Mouse (Mus musculus) CH12.LX (cell line): ENCODE measurements around the gene Rps21. TPM values are rescaled to one million over a fixed set of nuclear protein-coding genes. Genes with fewer than 3 reads are reported as not detected.

Experiments used
- DNase-seq: peaks from one replicate; pipeline ENCODE4 v3.0.0-alpha.2; 2013; ENCODE audit errors: extremely low read depth
- H3K27ac ChIP-seq: 2 replicates; pipeline ENCODE4 v1.5.1; 2012; ENCODE audit warnings: low read depth, mild to moderate bottlenecking, control low read depth, moderate library complexity; ENCODE audit not compliant: insufficient read depth
- H3K27me3 ChIP-seq: replicated peaks from 2 replicates; pipeline ENCODE3; 2012; ENCODE audit warnings: inconsistent platforms
- H3K36me3 ChIP-seq, 2 experiments: replicated peaks in 1 of 2; 2 replicates each; pipeline versions ENCODE3 to v1.6.1; 2012; ENCODE audit warnings: inconsistent platforms in 1 of 2, low read length in 1 of 2, mild to moderate bottlenecking in 1 of 2, mixed read lengths in 1 of 2, moderate library complexity in 1 of 2; ENCODE audit not compliant: control insufficient read depth in 1 of 2, insufficient read depth in 1 of 2
- H3K4me1 ChIP-seq, 2 experiments: 2 replicates each; pipeline ENCODE4 v1.6.1; 2012; ENCODE audit warnings: inconsistent platforms in 1 of 2, moderate library complexity in 1 of 2; ENCODE audit not compliant: insufficient read depth in 2 of 2, control insufficient read depth in 1 of 2
- H3K4me2 ChIP-seq: 2 replicates; pipeline ENCODE4 v1.6.1; 2012; ENCODE audit warnings: low read depth, mild to moderate bottlenecking, control low read depth; ENCODE audit not compliant: poor library complexity, insufficient read depth, severe bottlenecking
- H3K4me3 ChIP-seq, 3 experiments: fragments of 150-350 bp in 1 of 3; sonication (generic) in 1 of 3; replicated peaks in 1 of 3; 2 replicates each; pipeline versions ENCODE3 to v1.5.1; 2011 to 2012; ENCODE audit warnings: low read depth in 2 of 3, low read length in 2 of 3, mild to moderate bottlenecking in 2 of 3, moderate library complexity in 2 of 3, control low read depth in 1 of 3, improper control_type of control experiment in 1 of 3, inconsistent platforms in 1 of 3, mixed read lengths in 1 of 3; ENCODE audit not compliant: poor library complexity in 1 of 3
- H3K79me2 ChIP-seq: replicated peaks from 2 replicates; pipeline ENCODE4 v1.6.1; 2012; ENCODE audit warnings: mild to moderate bottlenecking, moderate library complexity; ENCODE audit not compliant: control insufficient read depth, poor library complexity, insufficient read depth, severe bottlenecking; ENCODE audit errors: extremely low read depth
- H3K9ac ChIP-seq: 2 replicates; pipeline ENCODE4 v1.6.1; 2012; ENCODE audit warnings: low read depth, mild to moderate bottlenecking, control low read depth, moderate library complexity; ENCODE audit not compliant: insufficient read depth
- H3K9me3 ChIP-seq: replicated peaks from 2 replicates; pipeline ENCODE3; 2012; ENCODE audit warnings: low read length, inconsistent platforms, mixed read lengths
- BHLHE40 ChIP-seq: IDR thresholded peaks from 2 replicates; pipeline ENCODE4 v1.6.1; 2011; ENCODE audit warnings: mild to moderate bottlenecking, low read depth, low read length, improper control_type of control experiment
- CHD1 ChIP-seq: IDR thresholded peaks from 2 replicates; pipeline ENCODE4 v1.6.1; 2012; ENCODE audit warnings: low read depth, low read length, improper control_type of control experiment, inconsistent platforms
- CHD2 ChIP-seq: IDR thresholded peaks from 2 replicates; pipeline ENCODE4 v1.6.1; 2011; ENCODE audit warnings: low read length, improper control_type of control experiment
- CTCF ChIP-seq, 2 experiments: IDR thresholded peaks in 1 of 2; conservative IDR thresholded peaks in 1 of 2; 2 replicates each; pipeline ENCODE4 v1.5.1; 2011 to 2012; ENCODE audit warnings: low read depth in 2 of 2, low read length in 2 of 2, improper control_type of control experiment in 1 of 2, inconsistent platforms in 1 of 2, mild to moderate bottlenecking in 1 of 2, moderate library complexity in 1 of 2
- E2F4 ChIP-seq: IDR thresholded peaks from 2 replicates; pipeline ENCODE4 v1.6.1; 2011; ENCODE audit warnings: low read depth, low read length, improper control_type of control experiment; ENCODE audit not compliant: insufficient replicate concordance
- ELF1 ChIP-seq: IDR thresholded peaks from 2 replicates; pipeline ENCODE4 v1.6.1; 2014; ENCODE audit warnings: low read depth, mild to moderate bottlenecking, inconsistent platforms, low read length, improper control_type of control experiment
- EP300 ChIP-seq: IDR thresholded peaks from 2 replicates; pipeline ENCODE4 v1.6.1; 2011; ENCODE audit warnings: low read length, improper control_type of control experiment
- ETS1 ChIP-seq: conservative IDR thresholded peaks from 2 replicates; pipeline ENCODE4 v1.6.1; 2012; ENCODE audit warnings: low read depth, mild to moderate bottlenecking, inconsistent platforms, low read length, improper control_type of control experiment, moderate library complexity
- GABPA ChIP-seq: IDR thresholded peaks from 2 replicates; pipeline ENCODE4 v1.6.1; 2012; ENCODE audit warnings: low read depth, low read length, improper control_type of control experiment, inconsistent platforms; ENCODE audit not compliant: insufficient replicate concordance
- HCFC1 ChIP-seq: IDR thresholded peaks from 2 replicates; pipeline ENCODE4 v1.6.1; 2012; ENCODE audit warnings: low read depth, mild to moderate bottlenecking, inconsistent platforms, low read length, improper control_type of control experiment
- IRF4 ChIP-seq: IDR thresholded peaks from 2 replicates; pipeline ENCODE4 v1.6.1; 2014; ENCODE audit warnings: low read depth, mild to moderate bottlenecking, inconsistent platforms, low read length, improper control_type of control experiment
- JUN ChIP-seq: IDR thresholded peaks from 2 replicates; pipeline ENCODE4 v1.6.1; 2011; ENCODE audit warnings: low read depth, mild to moderate bottlenecking, low read length, improper control_type of control experiment, moderate library complexity; ENCODE audit not compliant: insufficient read depth
- JUND ChIP-seq: conservative IDR thresholded peaks from 2 replicates; pipeline ENCODE4 v1.6.1; 2011; ENCODE audit warnings: low read depth, low read length, improper control_type of control experiment
- KAT2A ChIP-seq: IDR thresholded peaks from 2 replicates; pipeline ENCODE4 v1.6.1; 2012; ENCODE audit warnings: low read length, improper control_type of control experiment, inconsistent platforms; ENCODE audit not compliant: insufficient replicate concordance
- MAFK ChIP-seq: IDR thresholded peaks from 2 replicates; pipeline ENCODE4 v1.6.1; 2011; ENCODE audit warnings: low read length, improper control_type of control experiment; ENCODE audit not compliant: insufficient replicate concordance
- MAX ChIP-seq: IDR thresholded peaks from 2 replicates; pipeline ENCODE4 v1.6.1; 2011; ENCODE audit warnings: low read length, improper control_type of control experiment
- MAZ ChIP-seq: IDR thresholded peaks from 2 replicates; pipeline ENCODE4 v1.6.1; 2012; ENCODE audit warnings: low read depth, mild to moderate bottlenecking, inconsistent platforms, low read length, improper control_type of control experiment, moderate library complexity
- MEF2A ChIP-seq: IDR thresholded peaks from 2 replicates; pipeline ENCODE4 v1.6.1; 2014; ENCODE audit warnings: low read depth, mild to moderate bottlenecking, inconsistent platforms, low read length, improper control_type of control experiment, borderline replicate concordance
- MXI1 ChIP-seq: IDR thresholded peaks from 2 replicates; pipeline ENCODE4 v1.6.1; 2011; ENCODE audit warnings: mild to moderate bottlenecking, low read depth, low read length, improper control_type of control experiment
- MYC ChIP-seq: IDR thresholded peaks from 2 replicates; pipeline ENCODE4 v1.6.1; 2011; ENCODE audit warnings: low read depth, mild to moderate bottlenecking, improper control_type of control experiment, low read length
- NELFE ChIP-seq: IDR thresholded peaks from 2 replicates; pipeline ENCODE4 v1.6.1; 2011; ENCODE audit warnings: low read depth, low read length, improper control_type of control experiment
- NRF1 ChIP-seq: IDR thresholded peaks from 2 replicates; pipeline ENCODE4 v1.6.1; 2014; ENCODE audit warnings: low read depth, mild to moderate bottlenecking, inconsistent platforms, low read length, improper control_type of control experiment, moderate library complexity
- PAX5 ChIP-seq: IDR thresholded peaks from 2 replicates; pipeline ENCODE4 v1.6.1; 2012; ENCODE audit warnings: low read length, inconsistent platforms, mixed read lengths
- POLR2A ChIP-seq: IDR thresholded peaks from 2 replicates; pipeline ENCODE4 v1.6.1; 2011; ENCODE audit warnings: low read depth, mild to moderate bottlenecking, improper control_type of control experiment, low read length
- POLR2AphosphoS2 ChIP-seq: IDR thresholded peaks from 2 replicates; pipeline ENCODE4 v1.6.1; 2011; ENCODE audit warnings: low read depth, low read length, improper control_type of control experiment
- RAD21 ChIP-seq: IDR thresholded peaks from 2 replicates; pipeline ENCODE4 v1.6.1; 2011; ENCODE audit warnings: low read depth, mild to moderate bottlenecking, low read length, improper control_type of control experiment, moderate library complexity
- RCOR1 ChIP-seq: conservative IDR thresholded peaks from 2 replicates; pipeline ENCODE4 v1.6.1; 2012; ENCODE audit warnings: low read depth, mild to moderate bottlenecking, inconsistent platforms, low read length, improper control_type of control experiment
- SIN3A ChIP-seq: IDR thresholded peaks from 2 replicates; pipeline ENCODE4 v1.6.1; 2012; ENCODE audit warnings: low read length, improper control_type of control experiment, inconsistent platforms
- SMC3 ChIP-seq: IDR thresholded peaks from 2 replicates; pipeline ENCODE4 v1.6.1; 2011; ENCODE audit warnings: low read depth, low read length, improper control_type of control experiment
- TBP ChIP-seq: conservative IDR thresholded peaks from 2 replicates; pipeline ENCODE4 v1.6.1; 2011; ENCODE audit warnings: low read depth, low read length, improper control_type of control experiment
- TCF12 ChIP-seq: IDR thresholded peaks from 2 replicates; pipeline ENCODE4 v1.6.1; 2014; ENCODE audit warnings: low read depth, mild to moderate bottlenecking, inconsistent platforms, low read length, improper control_type of control experiment
- UBTF ChIP-seq: IDR thresholded peaks from 2 replicates; pipeline ENCODE4 v1.6.1; 2012; ENCODE audit warnings: low read depth, mild to moderate bottlenecking, inconsistent platforms, low read length, improper control_type of control experiment, moderate library complexity
- USF1 ChIP-seq: IDR thresholded peaks from 2 replicates; pipeline ENCODE4 v1.6.1; 2014; ENCODE audit warnings: low read depth, mild to moderate bottlenecking, inconsistent platforms, low read length, improper control_type of control experiment
- USF2 ChIP-seq: conservative IDR thresholded peaks from 2 replicates; pipeline ENCODE4 v1.6.1; 2011; ENCODE audit warnings: low read depth, low read length, improper control_type of control experiment
- ZC3H11A ChIP-seq: IDR thresholded peaks from 2 replicates; pipeline ENCODE4 v1.6.1; 2012; ENCODE audit warnings: low read depth, mild to moderate bottlenecking, inconsistent platforms, low read length, improper control_type of control experiment
- ZKSCAN1 ChIP-seq: IDR thresholded peaks from 2 replicates; pipeline ENCODE4 v1.6.1; 2012; ENCODE audit warnings: low read depth, inconsistent platforms, low read length, improper control_type of control experiment, borderline replicate concordance
- ZMIZ1 ChIP-seq: IDR thresholded peaks from 2 replicates; pipeline ENCODE4 v1.6.1; 2012; ENCODE audit warnings: low read depth, mild to moderate bottlenecking, inconsistent platforms, low read length, improper control_type of control experiment
- ZNF384 ChIP-seq: IDR thresholded peaks from 2 replicates; pipeline ENCODE4 v1.6.1; 2012; ENCODE audit warnings: low read depth, low read length, improper control_type of control experiment, inconsistent platforms
- dilution Hi-C: fragments of 300-500 bp; cut with MboI; formaldehyde crosslinking; loops from 2 replicates; pipeline ENCODE4 v1.14.3; 2020; ENCODE audit warnings: low sequenced_read_pairs; ENCODE audit not compliant: extremely low pct_unique_long_range_greater_than_20kb, extremely low pct_ligation_motif_present
- in situ Hi-C: fragments of 300-500 bp; cut with MboI; formaldehyde crosslinking; loops from 3 replicates; pipeline ENCODE4 v1.14.3; 2019; ENCODE audit warnings: low sequenced_read_pairs, low pct_ligation_motif_present, low pct_unique_long_range_greater_than_20kb, mixed read lengths
- polyA plus RNA-seq: library from polyadenylated mRNA; unstranded; fragments of >175 nt; gene quantifications from 2 replicates; pipeline ENCODE4 v1.2.1, GENCODE M21; 2012; ENCODE audit warnings: low read depth; ENCODE audit not compliant: insufficient read length
- total RNA-seq, 2 experiments: library from RNA; depleted of rRNA; stranded (reverse); fragments of 300-350 nt in 1 of 2; fragments of >200 nt in 1 of 2; gene quantifications; 2 replicates each; pipeline ENCODE4 v1.2.3; 2012 to 2014

Rps21 gene
- total RNA-seq (2012; rRNA removed), result 3,654 and 3,770 TPM in 2 replicates
- total RNA-seq (2014; rRNA removed), result 1,686 and 1,748 TPM in 2 replicates
- polyA plus RNA-seq, result 705 and 1,020 TPM in 2 replicates

DNA sequence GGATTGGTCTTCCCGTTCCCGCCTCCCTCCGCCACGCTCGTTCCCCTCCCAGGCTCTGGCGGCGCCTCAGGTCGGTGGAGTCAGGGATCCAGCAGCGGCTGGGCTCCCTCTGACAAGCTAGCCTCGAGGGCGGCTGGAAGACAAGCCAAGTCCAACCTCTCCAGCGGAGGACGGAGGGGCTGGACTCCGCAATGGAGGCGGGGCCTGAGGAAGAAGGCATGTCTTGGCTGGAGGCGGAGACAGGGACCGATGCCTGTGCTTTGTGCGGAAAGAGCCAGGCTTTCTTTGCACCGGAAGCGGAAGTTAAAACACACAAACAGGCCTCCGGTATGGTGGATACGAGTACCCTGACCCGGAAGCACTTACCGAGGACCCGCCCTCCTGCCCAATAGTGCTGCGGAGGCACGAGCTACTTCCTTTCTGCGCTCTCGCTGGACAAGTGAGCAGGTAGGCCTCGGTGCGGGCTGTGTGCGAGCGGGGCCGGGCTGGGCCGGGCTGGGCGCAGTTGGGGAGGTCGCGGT is at the start of gene Rps21:
Gene Rps21 (plus strand): TSS at position 377 of the 521 bp plus-strand sequence.
- peak; percentile 51; the same call in 1 of the 2 replicates for TF ChIP-seq MEF2A
- TF ChIP-seq MAX, result peak; percentile 82
- TF ChIP-seq NELFE, result peak; percentile 96
- TF ChIP-seq HCFC1, result peak; percentile 96
- peak; percentile 76 for TF ChIP-seq RCOR1
- peak; percentile 82; the same call in 1 of the 2 replicates for TF ChIP-seq SIN3A
- peak; percentile 95 for TF ChIP-seq POLR2A
- TF ChIP-seq MAFK, result no peak
- TF ChIP-seq USF2, result no peak
- 0 out of 2 replicates have a peak, but pooled peaks have one; percentile 14 for TF ChIP-seq MAZ
- TF ChIP-seq ZKSCAN1, result no peak
- no peak for TF ChIP-seq USF1
- TF ChIP-seq IRF4, result peak; percentile 60; the same call in 1 of the 2 replicates
- peak; percentile 78; the same call in 1 of the 2 replicates for TF ChIP-seq MXI1
- TF ChIP-seq CTCF (conservative IDR thresholded peaks at IDR 0.05 in 1 of 2, IDR thresholded peaks at IDR 0.05 in 1 of 2; ENCODE audit: low read depth in 2 of 2, low read length in 2 of 2), result no peak
- peak; percentile 96 for TF ChIP-seq ELF1
- TF ChIP-seq RAD21, result no peak
- TF ChIP-seq CHD1, result no peak
- TF ChIP-seq ZMIZ1, result peak; percentile 96
- TF ChIP-seq TCF12, result peak; percentile 99
- peak; percentile 98 for TF ChIP-seq BHLHE40
- TF ChIP-seq CHD2, result peak; percentile 99
- peak; percentile 88 for TF ChIP-seq POLR2AphosphoS2
- peak; percentile 50; the same call in 1 of the 2 replicates for TF ChIP-seq GABPA
- TF ChIP-seq TBP, result peak; percentile 98
- TF ChIP-seq KAT2A, result peak; percentile 99
- no peak for TF ChIP-seq ZNF384
- no peak for TF ChIP-seq ZC3H11A
- TF ChIP-seq PAX5, result no peak
- peak; percentile 59 for TF ChIP-seq NRF1
- no peak; the same call in 1 of the 2 replicates for TF ChIP-seq UBTF
- no peak for TF ChIP-seq ETS1
- peak; percentile 84; the same call in 1 of the 2 replicates for TF ChIP-seq MYC
- TF ChIP-seq SMC3, result no peak
- no peak for TF ChIP-seq E2F4
- TF ChIP-seq EP300, result no peak
- TF ChIP-seq JUND, result no peak
- TF ChIP-seq JUN, result no peak
- H3K4me1 ChIP-seq, result peaks cover 0 to 24% of the 10 kb centered on the region in 2 experiments; a peak in 3 of 4 replicates
- in situ Hi-C loops, result loop anchor here (10.0 kb wide), 1 partner anchor 342 kb away; no protein-coding TSS in a partner anchor

More for the DNA sequence above, at the start of gene Rps21:
- Histone ChIP-seq H3K79me2 (peaks cover 14% of the 10 kb centered on the region), H3K4me3 (peak within 1 kb of the TSS; percentile 77 to 96 (median 91)), H3K36me3 (peaks cover 38 to 50% of the 10 kb centered on the region in 2 experiments), H3K9ac (peak within 1 kb of the TSS; percentile 88), H3K27me3 (no peaks in the 10 kb centered on the region), H3K9me3 (no peaks in the 10 kb centered on the region), H3K4me2 (peak within 1 kb of the TSS; percentile 72), H3K27ac (peak within 1 kb of the TSS; percentile 29)
- dilution Hi-C loops, result no loop called here
- peak; percentile 100 for DNase-seq
